Mouse (Mus musculus): Measurements from ENCODE around the gene Ksr2. TPM values are rescaled to one million over a fixed set of nuclear protein-coding genes. Genes with fewer than 3 reads are reported as not detected.
A peak's percentile ranks its signal among the peaks of the same experiment; 100 is the strongest.
"Not testable (repeated sequence)": the region's sequence is repeated elsewhere in the genome, so short reads cannot be mapped to it uniquely, and the experiment has no call there.

The Ksr2 gene
- polyA plus RNA-seq (2017; shearing (Covaris generic)): under 1 TPM; 0.20 to 0.27 TPM

- no peak for ATAC-seq
Observed at GRCm38 (mm10) chr5:117413507-117414501, at the start of gene Ksr2. Gene Ksr2 (plus strand): TSS chr5:117414000.

- no peak for ATAC-seq
Observed at GRCm38 (mm10) chr5:117364821-117365220, 49.0 kb upstream of the Ksr2 start.

DNA sequence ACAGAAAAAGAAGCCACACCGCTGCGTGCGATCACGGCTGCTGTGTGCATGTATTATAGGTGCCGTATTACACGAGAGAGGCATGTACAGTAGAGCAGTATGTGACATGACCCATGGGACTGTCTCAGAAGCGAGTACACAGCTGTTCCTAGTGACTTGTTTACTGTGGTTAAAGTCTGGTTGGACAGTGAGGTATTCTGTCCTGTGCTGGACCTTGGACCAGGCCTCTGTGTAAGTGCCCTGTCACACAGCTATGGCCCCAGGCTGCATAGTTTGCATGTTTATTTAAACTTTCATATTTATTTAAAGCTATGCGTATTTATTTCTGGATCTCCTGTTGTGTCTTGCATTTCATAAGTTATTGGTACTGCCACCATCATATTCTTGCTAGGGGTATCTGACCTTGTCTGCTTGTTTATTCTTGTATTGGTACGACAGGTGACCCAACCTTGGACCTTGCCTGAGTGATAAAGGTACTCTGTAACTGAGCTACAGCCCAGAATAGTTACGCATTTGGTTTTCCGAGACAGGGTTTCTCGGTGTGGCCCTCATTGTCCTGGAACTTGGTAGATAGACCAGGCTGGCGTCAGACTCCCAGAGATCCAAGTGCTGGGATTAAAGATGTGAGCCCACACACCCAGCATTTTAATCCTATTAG, 47.8 kb upstream of the Ksr2 start:
- ATAC-seq: no peak

GRCm38 (mm10) chr5:117367206-117367605, 46.6 kb upstream of the Ksr2 start:
- ATAC-seq: no peak

- ATAC-seq: no peak
Observed at GRCm38 (mm10) chr5:117370592-117370991, 43.2 kb upstream of the Ksr2 start.

GRCm38 (mm10) chr5:117373418-117373817, 40.4 kb upstream of the Ksr2 start:
- no peak for ATAC-seq

DNA sequence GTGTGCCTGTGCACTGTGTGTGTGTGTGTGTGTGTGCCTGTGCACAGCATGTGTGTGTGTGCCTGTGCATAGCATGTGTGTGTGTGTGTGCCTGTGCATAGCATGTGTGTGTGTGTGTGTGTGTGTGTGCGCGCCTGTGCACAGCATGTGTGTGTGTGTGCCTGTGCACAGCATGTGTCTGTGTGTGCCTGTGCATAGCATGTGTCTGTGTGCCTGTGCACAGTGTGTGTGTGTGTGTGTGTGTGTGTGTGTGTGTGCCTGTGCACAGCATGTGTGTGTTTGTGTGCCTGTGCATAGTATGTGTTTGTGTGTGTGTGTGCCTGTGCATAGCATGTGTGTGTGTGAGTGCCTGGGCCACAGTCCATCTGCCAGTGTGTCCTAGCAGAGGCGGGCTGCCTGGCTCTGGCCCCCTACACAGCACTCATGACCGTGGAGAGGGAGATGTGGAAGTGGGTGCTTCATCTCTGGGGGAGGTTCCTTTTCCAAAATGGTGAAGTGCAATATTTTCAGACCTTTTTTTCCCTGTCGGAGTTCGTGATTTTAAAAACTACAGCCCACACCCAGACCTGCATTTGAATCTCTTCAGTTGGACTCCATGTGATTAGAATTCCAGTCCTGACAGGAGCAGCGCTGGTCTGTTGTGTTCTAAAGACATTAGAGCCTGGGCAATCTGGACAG, 39.3 kb upstream of the Ksr2 start:
- ATAC-seq: no peak

GRCm38 (mm10) chr5:117376331-117376761, 37.5 kb upstream of the Ksr2 start:
- ATAC-seq: no peak

GRCm38 (mm10) chr5:117377731-117378130, 36.1 kb upstream of the Ksr2 start:
- not testable (repeated sequence) for ATAC-seq

GRCm38 (mm10) chr5:117380199-117380598, 33.6 kb upstream of the Ksr2 start:
- ATAC-seq: no peak

GRCm38 (mm10) chr5:117381785-117382184, 32.0 kb upstream of the Ksr2 start:
- ATAC-seq: no peak

DNA sequence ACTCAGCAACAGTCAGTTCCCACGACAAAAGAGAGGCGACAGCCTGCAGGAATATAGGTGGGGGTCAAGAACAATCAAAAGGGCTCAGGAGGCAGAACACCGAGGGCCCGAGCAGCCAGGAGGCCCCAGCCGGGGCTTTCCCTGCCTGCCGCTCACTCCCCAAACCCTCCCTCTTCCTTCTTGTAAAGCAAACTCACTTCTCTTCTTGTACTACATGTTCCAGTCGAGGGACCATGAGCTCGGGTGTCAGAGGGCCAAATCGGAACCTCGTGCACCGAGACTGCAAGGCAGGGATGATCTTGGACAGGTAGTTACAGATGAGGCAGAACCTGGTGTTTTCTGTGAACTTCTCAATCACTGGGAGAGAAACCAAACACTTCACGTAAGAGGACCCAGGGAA, 30.6 kb upstream of the Ksr2 start:
- no peak for ATAC-seq

GRCm38 (mm10) chr5:117388296-117388751, 25.5 kb upstream of the Ksr2 start:
- peak; percentile 13 for ATAC-seq

DNA sequence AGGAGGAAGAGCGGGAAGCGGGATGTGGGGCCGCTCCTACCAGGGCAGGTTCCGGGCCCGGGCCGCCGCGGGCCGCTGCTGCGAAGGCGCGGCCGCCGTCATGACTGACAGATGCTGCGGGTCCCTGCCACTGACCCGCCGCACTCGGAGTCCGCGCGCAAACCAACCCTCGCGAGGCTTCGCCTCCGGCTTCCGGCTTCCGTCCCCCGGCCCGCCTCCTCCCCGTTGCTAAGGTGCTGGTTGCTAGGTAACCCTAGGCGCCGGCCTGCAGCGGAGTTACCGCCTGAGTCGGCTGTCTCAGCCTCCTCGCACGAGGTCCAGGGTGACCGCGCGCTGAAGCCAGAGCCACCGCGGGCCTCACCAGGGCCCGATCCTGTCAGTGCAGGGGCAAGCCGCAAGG, 24.9 kb upstream of the Ksr2 start, which contains the start of gene Rfc5:
TSS of gene Rfc5 (minus strand) at position 171 of the 400 bp plus-strand sequence.
- peak; percentile 99 for ATAC-seq

GRCm38 (mm10) chr5:117390895-117391294, 22.9 kb upstream of the Ksr2 start:
- ATAC-seq: no peak

- ATAC-seq: no peak
Observed at GRCm38 (mm10) chr5:117395834-117396233, 18.0 kb upstream of the Ksr2 start.

GRCm38 (mm10) chr5:117396596-117397014, 17.2 kb upstream of the Ksr2 start:
- ATAC-seq: no peak

DNA sequence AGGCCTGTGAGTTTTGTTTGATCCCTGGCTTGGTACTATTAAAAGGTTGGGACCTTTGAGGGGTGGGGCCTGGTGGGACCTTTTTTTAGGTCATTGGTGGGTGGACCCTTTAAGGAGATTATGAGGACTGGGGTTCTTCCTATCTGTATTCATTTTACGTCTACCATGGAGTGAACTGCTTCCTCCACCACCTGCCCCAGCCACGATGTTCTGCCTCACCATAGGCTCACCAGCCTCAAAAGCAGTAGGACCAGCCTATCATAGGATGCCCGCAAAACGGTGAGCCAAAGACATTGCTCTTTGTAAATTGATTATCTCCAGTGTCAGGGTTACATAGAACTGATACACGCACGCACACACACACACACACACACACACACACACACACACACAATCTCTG, 16.4 kb upstream of the Ksr2 start:
- ATAC-seq: no peak

- ATAC-seq: no peak
Observed at GRCm38 (mm10) chr5:117398007-117398550, 15.7 kb upstream of the Ksr2 start.

- ATAC-seq: no peak
Observed at GRCm38 (mm10) chr5:117399281-117399680, 14.5 kb upstream of the Ksr2 start.

DNA sequence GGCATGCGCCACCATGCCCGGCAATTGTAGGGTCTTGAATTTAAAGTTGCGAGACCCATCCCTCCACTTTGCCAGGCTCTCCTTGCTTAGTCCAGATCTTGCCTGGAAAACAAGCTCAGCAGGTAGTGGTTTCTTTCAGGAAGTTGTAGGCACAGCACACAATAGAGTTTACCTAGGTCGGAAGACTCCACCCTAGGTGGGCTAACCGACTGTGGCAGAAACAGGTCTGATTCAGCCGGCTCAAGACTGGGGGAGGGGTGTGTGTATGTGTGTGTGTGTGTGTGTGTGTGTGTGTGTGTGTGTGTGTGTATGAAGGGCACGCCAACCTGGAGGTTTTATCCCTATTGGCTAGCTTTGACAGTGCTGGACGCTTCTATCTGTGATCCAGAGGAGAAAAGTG, 10.2 kb upstream of the Ksr2 start:
- no peak for ATAC-seq

DNA sequence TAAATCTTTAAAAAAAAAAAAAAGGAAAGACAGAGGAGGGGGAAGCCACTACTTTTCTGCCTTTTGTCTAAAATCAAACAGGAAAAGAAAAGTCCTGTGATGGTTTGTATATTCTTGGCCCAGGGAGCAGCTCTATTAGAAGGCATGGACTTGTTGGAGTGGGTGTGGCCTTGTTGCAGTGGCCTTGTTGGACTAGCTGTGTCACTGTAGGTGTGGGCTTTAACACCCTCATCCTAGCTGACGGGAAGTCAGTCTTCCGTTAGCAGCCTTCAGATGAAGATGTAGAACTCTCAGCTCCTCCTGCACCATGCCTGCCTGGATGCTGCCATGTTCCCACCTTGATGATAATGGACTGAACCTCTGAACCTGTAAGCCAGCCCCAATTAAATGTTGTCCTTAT, 9.1 kb upstream of the Ksr2 start:
- not testable (repeated sequence) for ATAC-seq

GRCm38 (mm10) chr5:117408216-117408615, 5.6 kb upstream of the Ksr2 start:
- no peak for ATAC-seq
